Mouse (Mus musculus): ENCODE measurements at regions not wholly inside any gene's neighbourhood (a gene's known extent, or its start where the extent isn't known, plus 50 kb on each side); places are given as distances from the start of the nearest gene placed in this dataset.

- H3K27ac ChIP-seq, result no peak overlapping the region
- no peak for ATAC-seq (ENCODE audit: insufficient number of reproducible peaks, insufficient read depth, low FRiP score, low TSS enrichment, low read depth)
- H3K4me1 ChIP-seq (replicated peaks), result no peaks in the 10 kb centered on the region
- H3K9me3 ChIP-seq, result no peaks in the 10 kb centered on the region
- 90% methylated on average over 4 of the region's 4 CpGs for WGBS
- no peak overlapping the region for H3K4me2 ChIP-seq
- H3K36me3 ChIP-seq, result no peaks in the 10 kb centered on the region
- no peak overlapping the region for H3K4me3 ChIP-seq (replicated peaks)
- no peaks in the 10 kb centered on the region for H3K27me3 ChIP-seq
- H3K9ac ChIP-seq (replicated peaks), result no peak overlapping the region
These were observed 288.0 kb downstream of the Sox11 start for GRCm38 (mm10) chr12:27054411-27054810.

- Histone ChIP-seq H3K36me3 (no peaks in the 10 kb centered on the region), H3K27me3 (no peaks in the 10 kb centered on the region), H3K27ac (no peak overlapping the region), H3K9ac (replicated peaks) (no peak overlapping the region), H3K4me2 (no peak overlapping the region), H3K9me3 (no peaks in the 10 kb centered on the region), H3K4me1 (replicated peaks) (no peaks in the 10 kb centered on the region), H3K4me3 (replicated peaks) (no peak overlapping the region)
- ATAC-seq (ENCODE audit: insufficient number of reproducible peaks, insufficient read depth, low FRiP score, low TSS enrichment, low read depth), result no peak
- WGBS, result 70% methylated on average over 2 of the region's 2 CpGs
These were observed 304.5 kb downstream of the Sox11 start for GRCm38 (mm10) chr12:27037922-27038321.

DNA sequence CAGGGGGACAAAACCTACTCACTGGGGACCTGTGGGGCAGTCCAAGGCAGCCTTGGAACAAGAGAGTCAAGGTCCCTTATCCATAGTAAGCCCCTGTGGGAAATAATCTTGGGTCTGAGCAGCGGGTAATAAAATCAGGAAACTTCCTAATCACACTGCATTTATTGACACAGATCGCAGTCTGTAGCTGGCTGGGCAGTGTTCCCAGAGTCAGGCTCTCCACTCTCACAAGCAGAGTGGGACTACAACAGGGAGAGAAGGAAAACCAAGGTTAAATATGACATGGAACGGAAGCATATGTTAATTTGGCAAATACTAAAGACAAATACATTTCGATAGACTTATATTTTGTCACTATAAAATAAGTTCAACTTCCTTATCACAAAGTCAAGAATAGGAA, 322.6 kb downstream of the Sox11 start:
- Histone ChIP-seq H3K27ac (no peak overlapping the region), H3K4me2 (no peak overlapping the region), H3K4me3 (replicated peaks) (no peak overlapping the region), H3K36me3 (no peaks in the 10 kb centered on the region), H3K9me3 (no peaks in the 10 kb centered on the region), H3K27me3 (no peaks in the 10 kb centered on the region), H3K9ac (replicated peaks) (no peak overlapping the region), H3K4me1 (replicated peaks) (peaks cover 16% of the 10 kb centered on the region)
- 68% methylated on average over 4 of the region's 4 CpGs for WGBS
- no peak for ATAC-seq (ENCODE audit: insufficient number of reproducible peaks, insufficient read depth, low FRiP score, low TSS enrichment, low read depth)

- no peak overlapping the region for H3K27ac ChIP-seq
- WGBS, result 60% methylated on average over 7 of the region's 7 CpGs
These were observed 324.0 kb downstream of the Sox11 start for GRCm38 (mm10) chr12:27018366-27018765.

GRCm38 (mm10) chr12:26999287-26999686, 343.1 kb downstream of the Sox11 start:
- peaks cover 4% of the 10 kb centered on the region for H3K4me1 ChIP-seq (replicated peaks)
- H3K4me2 ChIP-seq, result no peak overlapping the region
- no peaks in the 10 kb centered on the region for H3K36me3 ChIP-seq
- ATAC-seq (ENCODE audit: insufficient number of reproducible peaks, insufficient read depth, low FRiP score, low TSS enrichment, low read depth), result no peak
- no peak overlapping the region for H3K9ac ChIP-seq (replicated peaks)
- H3K27ac ChIP-seq, result no peak overlapping the region
- H3K4me3 ChIP-seq (replicated peaks), result no peak overlapping the region
- no peaks in the 10 kb centered on the region for H3K9me3 ChIP-seq
- no peaks in the 10 kb centered on the region for H3K27me3 ChIP-seq

More at GRCm38 (mm10) chr12:27018366-27018765, 324.0 kb downstream of the Sox11 start:
- H3K27me3 ChIP-seq, result no peaks in the 10 kb centered on the region
- peaks cover 16% of the 10 kb centered on the region for H3K4me1 ChIP-seq (replicated peaks)
- no peak overlapping the region for H3K4me3 ChIP-seq (replicated peaks)
- no peak overlapping the region for H3K4me2 ChIP-seq
- H3K36me3 ChIP-seq, result no peaks in the 10 kb centered on the region
- no peak overlapping the region for H3K9ac ChIP-seq (replicated peaks)
- H3K9me3 ChIP-seq, result no peaks in the 10 kb centered on the region
- no peak for ATAC-seq (ENCODE audit: insufficient number of reproducible peaks, insufficient read depth, low FRiP score, low TSS enrichment, low read depth)

- peaks cover 20% of the 10 kb centered on the region for H3K4me1 ChIP-seq (replicated peaks)
These were observed 365.9 kb downstream of the Sox11 start for GRCm38 (mm10) chr12:26976284-26977065.

GRCm38 (mm10) chr12:26972495-26973113, 369.8 kb downstream of the Sox11 start:
- no peak overlapping the region for H3K9ac ChIP-seq (replicated peaks)
- no peaks in the 10 kb centered on the region for H3K27me3 ChIP-seq
- H3K4me3 ChIP-seq (replicated peaks), result no peak overlapping the region
- H3K4me1 ChIP-seq (replicated peaks), result peaks cover 28% of the 10 kb centered on the region
- no peak overlapping the region for H3K27ac ChIP-seq
- no peak overlapping the region for H3K4me2 ChIP-seq
- 0 out of 2 replicates have a peak, but pooled peaks cover 3% of the 10 kb centered on the region for H3K9me3 ChIP-seq
- no peak for ATAC-seq (ENCODE audit: insufficient number of reproducible peaks, insufficient read depth, low FRiP score, low TSS enrichment, low read depth)
- 37% methylated on average over 4 of the region's 4 CpGs for WGBS
- no peaks in the 10 kb centered on the region for H3K36me3 ChIP-seq

More at GRCm38 (mm10) chr12:26976284-26977065, 365.9 kb downstream of the Sox11 start:
- WGBS, result 28% methylated on average over 8 of the region's 8 CpGs
- H3K4me3 ChIP-seq (replicated peaks), result no peak overlapping the region
- H3K36me3 ChIP-seq, result no peaks in the 10 kb centered on the region
- H3K9ac ChIP-seq (replicated peaks), result no peak overlapping the region
- no peak for ATAC-seq (ENCODE audit: insufficient number of reproducible peaks, insufficient read depth, low FRiP score, low TSS enrichment, low read depth)
- peak overlapping the region; percentile 47 for H3K27ac ChIP-seq
- 0 out of 2 replicates have a peak, but pooled peaks cover 3% of the 10 kb centered on the region for H3K9me3 ChIP-seq
- H3K4me2 ChIP-seq, result no peak overlapping the region
- no peaks in the 10 kb centered on the region for H3K27me3 ChIP-seq

GRCm38 (mm10) chr12:26967018-26967737, 375.2 kb downstream of the Sox11 start:
- H3K4me1 ChIP-seq (replicated peaks), result peaks cover 17% of the 10 kb centered on the region
- H3K9me3 ChIP-seq, result no peaks in the 10 kb centered on the region
- H3K9ac ChIP-seq (replicated peaks), result no peak overlapping the region
- H3K27ac ChIP-seq, result peak overlapping the region; percentile 70
- 50% methylated on average over 16 of the region's 16 CpGs for WGBS
- H3K4me3 ChIP-seq (replicated peaks), result no peak overlapping the region
- ATAC-seq (ENCODE audit: insufficient number of reproducible peaks, insufficient read depth, low FRiP score, low TSS enrichment, low read depth), result peak; percentile 20; the same call in 1 of the 2 replicates
- no peaks in the 10 kb centered on the region for H3K27me3 ChIP-seq
- peak overlapping the region; percentile 22 for H3K4me2 ChIP-seq
- H3K36me3 ChIP-seq, result no peaks in the 10 kb centered on the region

DNA sequence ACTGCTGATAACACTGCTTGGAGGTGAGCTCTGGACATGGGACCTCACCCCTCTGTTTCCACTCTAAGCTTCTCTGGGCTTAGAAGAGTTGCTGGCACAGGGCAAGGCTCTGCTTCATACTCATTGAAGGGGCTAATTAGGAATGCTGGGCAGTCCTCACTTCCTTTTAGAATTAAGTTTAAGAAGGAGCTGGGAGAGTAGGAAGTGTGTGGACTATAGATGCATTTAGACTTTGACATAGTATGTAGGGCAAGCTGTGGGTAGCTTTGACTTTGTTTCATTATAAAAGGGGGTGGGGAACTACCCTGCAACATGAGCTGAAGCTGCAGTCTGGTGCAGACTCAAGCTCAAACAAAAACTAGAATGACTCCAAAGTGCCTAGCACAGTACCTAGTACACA, 378.5 kb downstream of the Sox11 start:
- Histone ChIP-seq H3K27me3 (no peaks in the 10 kb centered on the region), H3K4me1 (replicated peaks) (peaks cover 17% of the 10 kb centered on the region), H3K9ac (replicated peaks) (no peak overlapping the region), H3K4me2 (no peak overlapping the region), H3K36me3 (no peaks in the 10 kb centered on the region), H3K27ac (no peak overlapping the region), H3K4me3 (replicated peaks) (no peak overlapping the region), H3K9me3 (no peaks in the 10 kb centered on the region)
- ATAC-seq (ENCODE audit: insufficient number of reproducible peaks, insufficient read depth, low FRiP score, low TSS enrichment, low read depth), result no peak

DNA sequence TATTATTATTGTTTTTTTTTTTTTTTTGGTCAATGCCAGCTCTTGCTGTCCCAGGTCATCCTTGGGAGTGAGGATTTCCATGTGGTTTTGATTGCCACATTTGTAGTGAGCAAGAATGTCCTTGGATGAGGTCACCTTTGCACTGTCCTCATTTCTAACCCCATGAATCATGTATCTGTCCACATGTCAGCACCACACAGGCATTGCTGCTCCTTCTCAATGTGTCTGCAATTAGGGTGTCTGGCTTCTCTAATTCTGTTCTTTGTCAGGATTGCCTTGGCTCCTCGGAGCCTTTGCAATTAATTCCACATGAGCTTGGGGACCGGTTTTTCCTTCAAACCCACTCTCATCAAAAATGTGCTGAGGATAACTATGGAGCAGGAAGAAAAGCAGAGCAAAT, 402.5 kb downstream of the Sox11 start:
- Histone ChIP-seq H3K9ac (replicated peaks) (no peak overlapping the region), H3K27me3 (no peaks in the 10 kb centered on the region), H3K36me3 (no peaks in the 10 kb centered on the region), H3K4me1 (replicated peaks) (no peaks in the 10 kb centered on the region; the same call in 1 of the 2 replicates), H3K4me3 (replicated peaks) (no peak overlapping the region), H3K9me3 (peaks cover 5% of the 10 kb centered on the region; the same call in 1 of the 2 replicates), H3K4me2 (no peak overlapping the region), H3K27ac (no peak overlapping the region)
- no peak for ATAC-seq (ENCODE audit: insufficient number of reproducible peaks, insufficient read depth, low FRiP score, low TSS enrichment, low read depth)
- 13% methylated on average over 2 of the region's 2 CpGs for WGBS

DNA sequence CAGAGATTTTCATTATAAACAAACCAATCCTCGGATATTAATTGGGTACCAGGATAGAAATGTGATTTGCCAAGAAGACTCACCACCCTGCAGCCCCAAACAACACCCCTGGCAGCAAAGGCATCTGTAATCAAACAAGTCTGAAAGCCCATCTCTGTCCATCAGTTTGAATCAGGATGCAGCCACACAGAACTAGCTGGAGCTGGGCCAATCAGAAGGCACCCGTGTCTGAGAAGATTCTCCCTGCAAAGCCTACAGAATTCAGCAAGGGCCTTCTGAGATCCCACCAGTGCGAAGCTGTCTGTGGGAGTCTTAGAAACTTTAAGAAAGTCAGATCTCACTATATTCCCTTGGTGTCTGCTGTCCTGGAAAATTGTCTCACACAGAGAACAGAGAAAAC, 404.5 kb downstream of the Sox11 start:
- Histone ChIP-seq H3K4me2 (no peak overlapping the region), H3K4me3 (replicated peaks) (no peak overlapping the region), H3K4me1 (replicated peaks) (no peaks in the 10 kb centered on the region; the same call in 1 of the 2 replicates), H3K9ac (replicated peaks) (no peak overlapping the region), H3K9me3 (peaks cover 5% of the 10 kb centered on the region; the same call in 1 of the 2 replicates), H3K27me3 (no peaks in the 10 kb centered on the region), H3K36me3 (no peaks in the 10 kb centered on the region), H3K27ac (no peak overlapping the region)
- no peak for ATAC-seq (ENCODE audit: insufficient number of reproducible peaks, insufficient read depth, low FRiP score, low TSS enrichment, low read depth)
- 74% methylated on average over 3 of the region's 3 CpGs for whole genome bisulfite sequencing

Data from limb, embryonic 12.5 days (tissue).